Mouse (Mus musculus): Measurements from ENCODE around the gene Hist1h3d. TPM values are rescaled to one million over a fixed set of nuclear protein-coding genes. Genes with fewer than 3 reads are reported as not detected.
A peak's percentile ranks its signal among the peaks of the same experiment; 100 is the strongest.
"Not testable (repeated sequence)": the region's sequence is repeated elsewhere in the genome, so short reads cannot be mapped to it uniquely, and the experiment has no call there.

Gene Hist1h3d
- polyA plus RNA-seq, 1 experiment from 2014 or later = 7.2 TPM

- not testable (repeated sequence) for H3K4me1 ChIP-seq (replicated peaks; ENCODE audit: control insufficient read depth, insufficient read depth, low read length); H3K36me3 ChIP-seq (ENCODE audit: control insufficient read depth, insufficient read depth, low read length); H3K4me2 ChIP-seq (replicated peaks; ENCODE audit: low read depth, low read length); H3K27me3 ChIP-seq (ENCODE audit: control insufficient read depth, insufficient read depth, low read length); H3K9me3 ChIP-seq (ENCODE audit: control insufficient read depth, low read length); ATAC-seq (ENCODE audit: low FRiP score); DNase-seq (ENCODE audit: low spot score); H3K9ac ChIP-seq (ENCODE audit: low read depth, low read length)
- WGBS = 0% methylated on average over 2 of the region's 5 CpGs
- peak overlapping the region; percentile 31 for H3K4me3 ChIP-seq (ENCODE audit: low read depth, low read length)
- peak overlapping the region; percentile 95 for H3K27ac ChIP-seq (ENCODE audit: low read depth, low read length)
Observed at GRCm38 (mm10) chr13:23561531-23561882, 14.1 kb upstream of the Hist1h3d start.

- Histone ChIP-seq H3K4me3 (ENCODE audit: low read depth, low read length) (peak within 1 kb of the TSS; percentile 31), H3K9ac (ENCODE audit: low read depth, low read length) (peak within 1 kb of the TSS; percentile 66), H3K27ac (ENCODE audit: low read depth, low read length) (peak within 1 kb of the TSS; percentile 95), H3K4me2 (replicated peaks; ENCODE audit: low read depth, low read length) (peak within 1 kb of the TSS; percentile 58)
- ATAC-seq (ENCODE audit: low FRiP score) = peak; percentile 99
- DNase-seq (ENCODE audit: low spot score) = peak; percentile 96
- WGBS = 1% methylated on average over 37 of the region's 67 CpGs
- not testable (repeated sequence) for H3K36me3 ChIP-seq (ENCODE audit: control insufficient read depth, insufficient read depth, low read length); H3K27me3 ChIP-seq (ENCODE audit: control insufficient read depth, insufficient read depth, low read length); H3K9me3 ChIP-seq (ENCODE audit: control insufficient read depth, low read length); H3K4me1 ChIP-seq (replicated peaks; ENCODE audit: control insufficient read depth, insufficient read depth, low read length)
Observed at GRCm38 (mm10) chr13:23561883-23562659, 13.5 kb upstream of the Hist1h3d start, which contains the start of gene Hist1h3e. Gene Hist1h3e, minus strand, starts transcription at chr13:23562369.

DNA sequence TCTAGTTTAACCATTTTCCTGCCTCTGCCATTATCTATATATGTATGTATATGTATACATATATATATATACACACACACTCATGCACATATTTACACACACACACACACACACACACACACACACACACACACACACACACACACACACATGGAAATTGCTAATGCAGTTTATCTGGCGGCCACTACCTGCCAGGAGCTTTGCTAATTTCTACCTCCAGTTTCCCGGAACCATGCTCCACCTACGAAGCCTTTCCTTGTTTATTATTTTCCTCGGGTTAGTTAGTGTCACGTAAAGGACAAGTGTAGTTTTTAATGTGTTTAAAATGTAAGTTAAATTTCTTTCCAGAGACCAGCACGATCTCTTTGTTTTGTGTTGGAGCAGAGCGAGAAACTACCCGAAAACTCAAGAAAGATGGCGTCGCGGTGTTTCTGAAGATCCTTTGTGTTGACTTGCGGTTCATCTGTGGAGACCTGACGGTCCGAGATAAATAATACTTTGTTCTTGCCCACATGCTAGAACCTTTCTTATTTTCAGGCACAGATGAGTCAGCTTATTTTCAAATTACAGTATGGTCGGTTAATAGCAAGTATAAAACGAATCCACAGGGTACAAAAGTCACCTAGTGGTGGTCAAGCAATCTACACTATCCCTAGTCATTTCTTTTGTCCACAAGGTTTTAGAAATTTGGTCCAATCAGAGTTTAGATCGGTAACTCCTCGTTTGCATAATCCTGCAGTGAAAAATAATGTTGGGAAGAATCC, 12.7 kb upstream of the Hist1h3d start:
- Histone ChIP-seq H3K27ac (ENCODE audit: low read depth, low read length) (peak overlapping the region; percentile 95), H3K4me1 (replicated peaks; ENCODE audit: control insufficient read depth, insufficient read depth, low read length) (no peaks in the 10 kb centered on the region), H3K9ac (ENCODE audit: low read depth, low read length) (peak overlapping the region; percentile 66), H3K4me3 (ENCODE audit: low read depth, low read length) (peak overlapping the region; percentile 31), H3K9me3 (ENCODE audit: control insufficient read depth, low read length) (no peaks in the 10 kb centered on the region), H3K36me3 (ENCODE audit: control insufficient read depth, insufficient read depth, low read length) (no peaks in the 10 kb centered on the region), H3K27me3 (ENCODE audit: control insufficient read depth, insufficient read depth, low read length) (no peaks in the 10 kb centered on the region), H3K4me2 (replicated peaks; ENCODE audit: low read depth, low read length) (peak overlapping the region; percentile 58)
- 3% methylated on average over 18 of the region's 18 CpGs for WGBS
- DNase-seq (ENCODE audit: low spot score) (peak; percentile 76), ATAC-seq (ENCODE audit: low FRiP score) (peak; percentile 53)

DNA sequence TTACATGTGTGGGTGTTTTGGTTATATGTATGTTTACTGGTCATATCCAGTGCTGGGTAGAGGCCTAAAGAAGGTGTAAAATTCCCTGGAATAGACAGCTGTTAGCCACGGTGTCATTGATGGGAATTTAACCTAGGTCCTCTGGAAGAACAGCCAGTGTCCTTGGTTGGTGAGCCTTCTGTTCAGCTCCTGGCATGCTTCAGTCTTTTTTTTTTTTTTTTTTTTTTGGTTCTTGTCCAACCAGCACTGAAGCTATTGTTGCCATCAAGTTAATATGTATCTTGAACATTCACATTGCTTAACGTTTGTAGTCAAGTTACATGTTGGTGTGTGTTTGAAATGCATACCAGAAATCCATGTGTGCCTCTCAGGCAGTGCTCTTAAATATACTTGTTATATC, 11.1 kb upstream of the Hist1h3d start:
- 0 out of 2 replicates have a peak overlapping the region, but pooled peaks have one; percentile 3 for H3K27ac ChIP-seq (ENCODE audit: low read depth, low read length)
- H3K36me3 ChIP-seq (ENCODE audit: control insufficient read depth, insufficient read depth, low read length) = no peaks in the 10 kb centered on the region
- H3K9ac ChIP-seq (ENCODE audit: low read depth, low read length) = no peak overlapping the region
- ATAC-seq (ENCODE audit: low FRiP score) (no peak), DNase-seq (ENCODE audit: low spot score) (no peak)
- H3K4me2 ChIP-seq (replicated peaks; ENCODE audit: low read depth, low read length) = no peak overlapping the region
- 84% methylated on average over 2 of the region's 2 CpGs for WGBS
- no peaks in the 10 kb centered on the region for H3K4me1 ChIP-seq (replicated peaks; ENCODE audit: control insufficient read depth, insufficient read depth, low read length)
- H3K4me3 ChIP-seq (ENCODE audit: low read depth, low read length) = no peak overlapping the region
- H3K27me3 ChIP-seq (ENCODE audit: control insufficient read depth, insufficient read depth, low read length) = no peaks in the 10 kb centered on the region
- no peaks in the 10 kb centered on the region for H3K9me3 ChIP-seq (ENCODE audit: control insufficient read depth, low read length)

GRCm38 (mm10) chr13:23570261-23571021, 5.1 kb upstream of the Hist1h3d start:
- not testable (repeated sequence) for DNase-seq (ENCODE audit: low spot score); H3K36me3 ChIP-seq (ENCODE audit: control insufficient read depth, insufficient read depth, low read length); H3K4me1 ChIP-seq (replicated peaks; ENCODE audit: control insufficient read depth, insufficient read depth, low read length); ATAC-seq (ENCODE audit: low FRiP score); H3K27me3 ChIP-seq (ENCODE audit: control insufficient read depth, insufficient read depth, low read length); H3K9me3 ChIP-seq (ENCODE audit: control insufficient read depth, low read length)
- 3% methylated on average over 24 of the region's 41 CpGs for WGBS
- Histone ChIP-seq H3K4me2 (replicated peaks; ENCODE audit: low read depth, low read length) (peak overlapping the region; percentile 44), H3K4me3 (ENCODE audit: low read depth, low read length) (peak overlapping the region; percentile 32), H3K27ac (ENCODE audit: low read depth, low read length) (peak overlapping the region; percentile 90), H3K9ac (ENCODE audit: low read depth, low read length) (peak overlapping the region; percentile 45)

DNA sequence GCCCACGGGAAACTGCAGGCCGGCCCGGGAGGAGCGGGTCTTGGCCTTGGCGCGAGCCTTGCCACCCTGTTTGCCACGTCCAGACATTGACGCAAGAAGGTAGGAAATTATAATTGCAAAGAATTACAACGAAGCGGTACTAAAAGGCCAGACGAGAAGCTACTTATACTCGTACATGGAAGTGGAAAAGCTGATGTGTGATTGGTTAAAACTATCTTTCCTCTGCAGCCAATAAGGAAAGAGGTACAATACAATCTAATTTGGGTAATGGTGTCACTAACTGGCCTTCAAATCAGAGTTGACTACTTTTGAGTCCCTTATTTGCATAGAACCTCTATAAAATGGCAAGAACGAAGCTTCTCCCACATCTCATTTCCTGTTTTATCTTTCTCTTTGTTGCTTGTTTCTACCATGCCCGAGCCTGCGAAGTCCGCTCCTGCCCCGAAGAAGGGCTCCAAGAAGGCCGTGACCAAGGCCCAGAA, 4.5 kb upstream of the Hist1h3d start, which contains the start of the genes Hist1h2ae and Hist1h2bg:
TSS of gene Hist1h2ae (minus strand) at position 199 of the 482 bp plus-strand sequence.
TSS of gene Hist1h2bg (plus strand) at position 375 of the 482 bp plus-strand sequence.
- Histone ChIP-seq H3K4me1 (replicated peaks; ENCODE audit: control insufficient read depth, insufficient read depth, low read length) (no peaks in the 10 kb centered on the region), H3K27me3 (ENCODE audit: control insufficient read depth, insufficient read depth, low read length) (no peaks in the 10 kb centered on the region)

GRCm38 (mm10) chr13:23571504-23572217, 3.9 kb upstream of the Hist1h3d start:
- not testable (repeated sequence) for H3K27me3 ChIP-seq (ENCODE audit: control insufficient read depth, insufficient read depth, low read length); H3K4me1 ChIP-seq (replicated peaks; ENCODE audit: control insufficient read depth, insufficient read depth, low read length); ATAC-seq (ENCODE audit: low FRiP score); H3K36me3 ChIP-seq (ENCODE audit: control insufficient read depth, insufficient read depth, low read length); H3K9me3 ChIP-seq (ENCODE audit: control insufficient read depth, low read length)
- H3K4me2 ChIP-seq (replicated peaks; ENCODE audit: low read depth, low read length) = peak overlapping the region; percentile 63
- WGBS = 1% methylated on average over 8 of the region's 34 CpGs
- peak overlapping the region; percentile 94 for H3K27ac ChIP-seq (ENCODE audit: low read depth, low read length)
- H3K9ac ChIP-seq (ENCODE audit: low read depth, low read length) = peak overlapping the region; percentile 65
- peak overlapping the region; percentile 39 for H3K4me3 ChIP-seq (ENCODE audit: low read depth, low read length)
- DNase-seq (ENCODE audit: low spot score) = peak; percentile 61

More for the DNA sequence above, 4.5 kb upstream of the Hist1h3d start, which contains the start of the genes Hist1h2ae and Hist1h2bg:
- ATAC-seq (ENCODE audit: low FRiP score) (peak; percentile 91), DNase-seq (ENCODE audit: low spot score) (peak; percentile 80)
- Histone ChIP-seq H3K9ac (ENCODE audit: low read depth, low read length) (peak within 1 kb of the TSS; percentile 65), H3K4me3 (ENCODE audit: low read depth, low read length) (peak within 1 kb of the TSS; percentile 39), H3K9me3 (ENCODE audit: control insufficient read depth, low read length) (no peaks in the 10 kb centered on the region), H3K4me2 (replicated peaks; ENCODE audit: low read depth, low read length) (peak within 1 kb of the TSS; percentile 63), H3K27ac (ENCODE audit: low read depth, low read length) (peak within 1 kb of the TSS; percentile 94), H3K36me3 (ENCODE audit: control insufficient read depth, insufficient read depth, low read length) (no peaks in the 10 kb centered on the region)
- under 1% methylated on average over 17 of the region's 18 CpGs for WGBS

Data from hindbrain, embryonic 11.5 days (tissue).